Mouse (Mus musculus) heart, adult 2 months (tissue): ENCODE results near the gene Psen1.

Experiments used
- CTCF ChIP-seq: fragments of 200-600 bp; IDR thresholded peaks from 2 replicates; pipeline ENCODE4 v1.8.1; 2022; ENCODE audit warnings: antibody characterized with exemption, mild to moderate bottlenecking, moderate library complexity
- EP300 ChIP-seq: fragments of 200-500 bp; IDR thresholded peaks from 2 replicates; pipeline ENCODE4 v1.6.1; 2011; ENCODE audit warnings: low read depth, low read length, control low read depth; ENCODE audit not compliant: insufficient read depth
- POLR2A ChIP-seq: fragments of 200-500 bp; IDR thresholded peaks from 2 replicates; pipeline ENCODE4 v1.6.1; 2011; ENCODE audit warnings: mild to moderate bottlenecking, low read depth, low read length, control low read depth; ENCODE audit not compliant: insufficient read depth

- TF ChIP-seq CTCF, result no peak
- no peak for TF ChIP-seq POLR2A
- no peak for TF ChIP-seq EP300
Measured at GRCm38 (mm10) chr12:83702796-83703195, 14.8 kb downstream of the Psen1 start.
